Comparison of ENCODE assay signal across 22 mouse cellular contexts in genomic region chr19:33296338-33296737, GRCm38 (mm10).
DNase-seq lines count a peak whose midpoint lies in the region; ATAC-seq and TF ChIP-seq lines count a peak whose summit lies in the region.
"Had no signal": no experiment of that assay in that cellular context is flagged by ENCODE, and none has a peak within 500 bp of the region (broad histone marks: within the 10 kb centered on the region; RNA-seq: fewer than 3 reads in every experiment).

No protein-coding gene starts in this region.

- H3K4me1 ChIP-seq in embryonic facial prominence, embryonic 11.5 days (ENCODE audit: control insufficient read depth, insufficient read depth, low read length): no peaks in the 10 kb centered on the region
- H3K4me1 ChIP-seq in embryonic facial prominence, embryonic 10.5 days: no peaks in the 10 kb centered on the region
- no peaks in the 10 kb centered on the region for H3K4me1 ChIP-seq in kidney, postnatal 0 days (replicated peaks; ENCODE audit: insufficient read depth, low read length)
- H3K4me1 ChIP-seq: embryonic facial prominence, embryonic 15.5 days; heart, embryonic 13.5 days; kidney, embryonic 15.5 days; midbrain, embryonic 10.5 days had no signal

- DNase-seq in embryonic facial prominence, embryonic 11.5 days (ENCODE audit: low spot score): peak; percentile 4
- no peak for DNase-seq in embryonic facial prominence, embryonic 10.5 days (ENCODE audit: low spot score)
- DNase-seq in kidney, postnatal 0 days (ENCODE audit: low spot score): peak; percentile 4
- no peak for DNase-seq in kidney, adult 11 months
- peak; percentile 53 for DNase-seq in ES-CJ7 (ENCODE audit: low read depth, low spot score)
- DNase-seq in brain, embryonic 14.5 days (ENCODE audit: low read depth): peak; percentile 17
- DNase-seq in left cerebral cortex, adult 8-10 months (ENCODE audit: low spot score in 2 of 2): no peak
- DNase-seq: adrenal gland, postnatal 36 days; cerebellum, adult 11 months; cerebellum, adult 9-11 months; gastrocnemius, postnatal 14 days; heart, adult 11 months; heart, postnatal 14 days; lung, postnatal 10 days; right cerebral cortex, postnatal 14 days had no signal

- peak; percentile 31; the same call in 1 of the 2 replicates for TF ChIP-seq CTCF in kidney, postnatal 0 days (IDR thresholded peaks at IDR 0.05; ENCODE audit: low read depth)
- TF ChIP-seq CTCF in brain, embryonic 14.5 days (IDR thresholded peaks at IDR 0.05; ENCODE audit: borderline replicate concordance, extremely low read depth, insufficient read depth, insufficient read length): no peak

- H3K4me3 ChIP-seq in embryonic facial prominence, embryonic 11.5 days (ENCODE audit: low read depth, low read length): no peak overlapping the region
- no peak overlapping the region for H3K4me3 ChIP-seq in embryonic facial prominence, embryonic 10.5 days
- H3K4me3 ChIP-seq in kidney, postnatal 0 days (replicated peaks; ENCODE audit: low read depth, low read length): no peak overlapping the region
- H3K4me3 ChIP-seq: embryonic facial prominence, embryonic 15.5 days; heart, embryonic 13.5 days; hindbrain, embryonic 12.5 days; kidney, embryonic 15.5 days; midbrain, embryonic 10.5 days had no signal

- no peak overlapping the region for H3K9ac ChIP-seq in embryonic facial prominence, embryonic 11.5 days (replicated peaks; ENCODE audit: low read length)
- H3K9ac ChIP-seq in kidney, postnatal 0 days (ENCODE audit: low read depth, low read length): no peak overlapping the region
- H3K9ac ChIP-seq: embryonic facial prominence, embryonic 15.5 days; heart, embryonic 13.5 days; hindbrain, embryonic 12.5 days; kidney, embryonic 15.5 days had no signal

- no peak for ATAC-seq in embryonic facial prominence, embryonic 11.5 days (replicated peaks; ENCODE audit: insufficient number of reproducible peaks, low FRiP score, low TSS enrichment, low read depth)
- no peak for ATAC-seq in kidney, postnatal 0 days (replicated peaks; ENCODE audit: low FRiP score, low read depth)
- ATAC-seq: forebrain, embryonic 14.5 days; inflammation-experienced regulatory T-cells, adult 6 months had no signal

- no peak overlapping the region for H3K27ac ChIP-seq in embryonic facial prominence, embryonic 11.5 days (replicated peaks; ENCODE audit: low read depth, low read length)
- H3K27ac ChIP-seq in embryonic facial prominence, embryonic 10.5 days (replicated peaks): no peak overlapping the region
- H3K27ac ChIP-seq in kidney, postnatal 0 days: no peak overlapping the region
- H3K27ac ChIP-seq: embryonic facial prominence, embryonic 15.5 days; heart, embryonic 13.5 days; hindbrain, embryonic 12.5 days; kidney, embryonic 15.5 days; midbrain, embryonic 10.5 days had no signal

- no peaks in the 10 kb centered on the region for H3K36me3 ChIP-seq in embryonic facial prominence, embryonic 11.5 days (replicated peaks; ENCODE audit: control insufficient read depth, insufficient read depth, low read depth, low read length)
- no peaks in the 10 kb centered on the region for H3K36me3 ChIP-seq in embryonic facial prominence, embryonic 10.5 days (replicated peaks)
- H3K36me3 ChIP-seq in kidney, postnatal 0 days (ENCODE audit: insufficient read depth, low read length): no peaks in the 10 kb centered on the region
- H3K36me3 ChIP-seq: embryonic facial prominence, embryonic 15.5 days; heart, embryonic 13.5 days; hindbrain, embryonic 12.5 days; kidney, embryonic 15.5 days; midbrain, embryonic 10.5 days had no signal

- no peaks in the 10 kb centered on the region for H3K9me3 ChIP-seq in embryonic facial prominence, embryonic 11.5 days (replicated peaks; ENCODE audit: control insufficient read depth, low read length)
- no peaks in the 10 kb centered on the region for H3K9me3 ChIP-seq in embryonic facial prominence, embryonic 10.5 days
- no peaks in the 10 kb centered on the region for H3K9me3 ChIP-seq in kidney, postnatal 0 days (replicated peaks; ENCODE audit: low read length)
- H3K9me3 ChIP-seq: embryonic facial prominence, embryonic 15.5 days; heart, embryonic 13.5 days; hindbrain, embryonic 12.5 days; kidney, embryonic 15.5 days; midbrain, embryonic 10.5 days had no signal

- H3K4me2 ChIP-seq in embryonic facial prominence, embryonic 11.5 days (ENCODE audit: low read depth, low read length): no peak overlapping the region
- no peak overlapping the region for H3K4me2 ChIP-seq in kidney, postnatal 0 days (ENCODE audit: low read length)
- H3K4me2 ChIP-seq: embryonic facial prominence, embryonic 15.5 days; heart, embryonic 13.5 days; hindbrain, embryonic 12.5 days; kidney, embryonic 15.5 days had no signal

- 48% methylated on average over 2 of the region's 2 CpGs for WGBS in embryonic facial prominence, embryonic 11.5 days
- 46% methylated on average over 2 of the region's 2 CpGs for WGBS in embryonic facial prominence, embryonic 10.5 days
- WGBS in kidney, postnatal 0 days: 57% methylated on average over 2 of the region's 2 CpGs

- no peaks in the 10 kb centered on the region for H3K27me3 ChIP-seq in embryonic facial prominence, embryonic 11.5 days (ENCODE audit: control insufficient read depth, insufficient read depth, low read length)
- no peaks in the 10 kb centered on the region for H3K27me3 ChIP-seq in embryonic facial prominence, embryonic 10.5 days (replicated peaks; ENCODE audit: low read depth, poor library complexity, severe bottlenecking)
- H3K27me3 ChIP-seq in kidney, postnatal 0 days (ENCODE audit: insufficient read depth, low read length): no peaks in the 10 kb centered on the region
- H3K27me3 ChIP-seq: embryonic facial prominence, embryonic 15.5 days; heart, embryonic 13.5 days; hindbrain, embryonic 12.5 days; kidney, embryonic 15.5 days had no signal

- TF ChIP-seq POLR2A in brain, embryonic 14.5 days (IDR thresholded peaks at IDR 0.05; ENCODE audit: borderline replicate concordance, extremely low read depth, insufficient read depth, insufficient read length, poor library complexity, severe bottlenecking): no peak

Comparison
In these comparisons a context has a peak if more than half of its experiments do, and no peak if none do; other contexts are left out.
1. DNase-seq: peak in embryonic facial prominence, embryonic 11.5 days (single experiment), kidney, postnatal 0 days (single experiment), ES-CJ7 (single experiment) and brain, embryonic 14.5 days (single experiment); none in embryonic facial prominence, embryonic 10.5 days (single experiment), kidney, adult 11 months (single experiment) and left cerebral cortex, adult 8-10 months (0 of 2).